Comparison of ENCODE assay signal across 9 mouse cellular contexts in genomic region chr5:131306908-131307655, GRCm38 (mm10). TPM values are rescaled to one million over a fixed set of nuclear protein-coding genes. Genes with fewer than 3 reads are reported as not detected.
DNase-seq lines count a peak whose midpoint lies in the region; ATAC-seq and TF ChIP-seq lines count a peak whose summit lies in the region.
"Had no signal": no experiment of that assay in that cellular context is flagged by ENCODE, and none has a peak within 500 bp of the region (broad histone marks: within the 10 kb centered on the region; RNA-seq: fewer than 3 reads in every experiment).

No protein-coding gene starts in this region.

- no peak for TF ChIP-seq CTCF in testis, adult 2 months (IDR thresholded peaks at IDR 0.05; ENCODE audit: control insufficient read depth, insufficient read depth, insufficient replicate concordance, low read depth, low read length)

- H3K27me3 ChIP-seq in hindbrain, embryonic 11.5 days (ENCODE audit: control insufficient read depth, insufficient read depth, low read length) = peaks cover 19% of the 10 kb centered on the region
- peaks cover 14% of the 10 kb centered on the region for H3K27me3 ChIP-seq in midbrain, embryonic 14.5 days (ENCODE audit: control insufficient read depth, insufficient read depth, low read length)
- H3K27me3 ChIP-seq in testis, adult 2 months (ENCODE audit: control insufficient read depth, insufficient read depth, low read length) = no peaks in the 10 kb centered on the region

- intact Hi-C loops in left cerebral cortex, postnatal 4 days (cut with DNase I) = loop anchor here (10.0 kb wide), 3 partner anchors 118 to 1052 kb away; partner anchors contain the start of genes Sbds and Tyw1

- no peaks in the 10 kb centered on the region for H3K9me3 ChIP-seq in hindbrain, embryonic 11.5 days (ENCODE audit: control insufficient read depth, low read length)
- no peaks in the 10 kb centered on the region for H3K9me3 ChIP-seq in midbrain, embryonic 14.5 days (ENCODE audit: control insufficient read depth, low read length)

- DNase-seq in ZHBTc4 (ENCODE audit: low read depth, low spot score) = peak; percentile 77
- DNase-seq in cerebellum, adult 11-12 months = peak; percentile 84
- peak; percentile 14 for DNase-seq in forelimb bud, embryonic 11.5 days (ENCODE audit: low read depth, low spot score)
- peak; percentile 67 for DNase-seq in hindbrain, embryonic 11.5 days (ENCODE audit: low spot score)
- DNase-seq in left cerebral cortex, postnatal 4 days = peak; percentile 66
- peak; percentile 71 for DNase-seq in midbrain, embryonic 14.5 days
- DNase-seq in spleen, postnatal 10 days (ENCODE audit: low spot score in 2 of 2) = no peak

- peak overlapping the region; percentile 57 for H3K4me3 ChIP-seq in hindbrain, embryonic 11.5 days (ENCODE audit: low read depth, low read length)
- peak overlapping the region; percentile 69 for H3K4me3 ChIP-seq in midbrain, embryonic 14.5 days (replicated peaks; ENCODE audit: low read depth, low read length)
- peak overlapping the region; percentile 41 for H3K4me3 ChIP-seq in testis, adult 2 months (ENCODE audit: control insufficient read depth, low read depth, low read length)

- TF ChIP-seq POLR2A in testis, adult 2 months (IDR thresholded peaks at IDR 0.05; ENCODE audit: control insufficient read depth, low read depth, low read length) = no peak

- H3K27ac ChIP-seq in hindbrain, embryonic 11.5 days (ENCODE audit: low read depth, low read length) = peak overlapping the region; percentile 56
- peak overlapping the region; percentile 88 for H3K27ac ChIP-seq in midbrain, embryonic 14.5 days (replicated peaks; ENCODE audit: low read depth, low read length)
- no peak overlapping the region for H3K27ac ChIP-seq in testis, adult 2 months (ENCODE audit: control insufficient read depth, insufficient read depth, low read depth, low read length)

- peak overlapping the region; percentile 97 for H3K4me2 ChIP-seq in hindbrain, embryonic 11.5 days (replicated peaks; ENCODE audit: low read depth, low read length)
- peak overlapping the region; percentile 85 for H3K4me2 ChIP-seq in midbrain, embryonic 14.5 days (ENCODE audit: low read length)

- H3K9ac ChIP-seq in hindbrain, embryonic 11.5 days (ENCODE audit: low read depth, low read length) = peak overlapping the region; percentile 65
- H3K9ac ChIP-seq in midbrain, embryonic 14.5 days (replicated peaks; ENCODE audit: low read length) = peak overlapping the region; percentile 70

- no peaks in the 10 kb centered on the region for H3K36me3 ChIP-seq in hindbrain, embryonic 11.5 days (ENCODE audit: control insufficient read depth, insufficient read depth, low read length)
- no peaks in the 10 kb centered on the region for H3K36me3 ChIP-seq in midbrain, embryonic 14.5 days (ENCODE audit: control insufficient read depth, insufficient read depth, low read length)
- H3K36me3 ChIP-seq in testis, adult 2 months (ENCODE audit: control insufficient read depth, insufficient read depth, low read length) = no peaks in the 10 kb centered on the region

- peaks cover 3% of the 10 kb centered on the region; the same call in 1 of the 2 replicates for H3K4me1 ChIP-seq in hindbrain, embryonic 11.5 days (replicated peaks; ENCODE audit: control insufficient read depth, insufficient read depth, low read length)
- no peaks in the 10 kb centered on the region for H3K4me1 ChIP-seq in midbrain, embryonic 14.5 days (ENCODE audit: control insufficient read depth, insufficient read depth, low read length)
- H3K4me1 ChIP-seq in testis, adult 2 months (ENCODE audit: control insufficient read depth, insufficient read depth, low read length) = no peaks in the 10 kb centered on the region; the same call in 1 of the 2 replicates

- ATAC-seq in hindbrain, embryonic 11.5 days (ENCODE audit: low FRiP score) = peak; percentile 75
- peak; percentile 34 for ATAC-seq in midbrain, embryonic 14.5 days (ENCODE audit: low FRiP score, low TSS enrichment)

- under 1% methylated on average over 64 of the region's 64 CpGs for whole genome bisulfite sequencing in hindbrain, embryonic 11.5 days
- WGBS in midbrain, embryonic 14.5 days = under 1% methylated on average over 64 of the region's 64 CpGs

RNA-seq across cellular contexts. Expression of gene Galnt17, which starts 1.2 kb away (rescaled TPM):
- polyA plus RNA-seq in hindbrain, embryonic 11.5 days (2014; fragmentation: Nextera tagmentation; extraction: Ambion mirVana) = 1.9 and 2.0 TPM in 2 replicates
- 10 to 100 TPM; 26.8 to 28.9 TPM for total RNA-seq in left cerebral cortex, postnatal 4 days (2021)
- polyA plus RNA-seq in midbrain, embryonic 14.5 days (2014; fragmentation: Nextera tagmentation; extraction: Ambion mirVana) = 4.5 and 5.8 TPM in 2 replicates
- 0.95 and 1.1 TPM in 2 replicates for polyA plus RNA-seq in testis, adult 2 months (2012; rRNA removed)
- total RNA-seq: common myeloid progenitor, adult 5-6 weeks had no signal

Comparison
In these comparisons a context has a peak if more than half of its experiments do, and no peak if none do; other contexts are left out.
1. DNase-seq: peak in ZHBTc4 (single experiment), cerebellum, adult 11-12 months (single experiment), forelimb bud, embryonic 11.5 days (single experiment), hindbrain, embryonic 11.5 days (single experiment), left cerebral cortex, postnatal 4 days (single experiment) and midbrain, embryonic 14.5 days (single experiment); none in spleen, postnatal 10 days (0 of 2).
2. Peak in every context shown above with its lines, with median percentiles within 50 percentile points of each other: H3K4me3 ChIP-seq.